Mouse (Mus musculus) thymus, adult 2 months (tissue): ENCODE data around the gene Zbed3. TPM values are rescaled to one million over a fixed set of nuclear protein-coding genes. Genes with fewer than 3 reads are reported as not detected.

Experiments
- DNase-seq: peaks from one replicate; pipeline ENCODE4 v3.0.0; 2021
- H3K27ac ChIP-seq: fragments of 200-500 bp; 2 replicates; pipeline ENCODE4 v1.5.1; 2012; ENCODE audit warnings: low read length, control low read depth; ENCODE audit not compliant: control insufficient read depth, insufficient read depth
- H3K27me3 ChIP-seq: fragments of 200-500 bp; 2 replicates; pipeline ENCODE4 v1.6.1; 2012; ENCODE audit warnings: mild to moderate bottlenecking, low read length, moderate library complexity, mixed read lengths; ENCODE audit not compliant: control insufficient read depth, insufficient read depth
- H3K36me3 ChIP-seq: fragments of 200-500 bp; 2 replicates; pipeline ENCODE4 v1.6.1; 2012; ENCODE audit warnings: mild to moderate bottlenecking, low read length, moderate library complexity; ENCODE audit not compliant: control insufficient read depth, insufficient read depth
- H3K4me1 ChIP-seq: fragments of 200-500 bp; replicated peaks from 2 replicates; pipeline ENCODE4 v1.6.1; 2012; ENCODE audit warnings: low read length; ENCODE audit not compliant: control insufficient read depth, insufficient read depth
- H3K4me3 ChIP-seq: fragments of 200-500 bp; 2 replicates; pipeline ENCODE4 v1.5.1; 2012; ENCODE audit warnings: mild to moderate bottlenecking, low read length, control low read depth, moderate library complexity; ENCODE audit not compliant: control insufficient read depth, insufficient read depth
- CTCF ChIP-seq: fragments of 200-500 bp; IDR thresholded peaks from 2 replicates; pipeline ENCODE4 v1.5.1; 2012; ENCODE audit warnings: mild to moderate bottlenecking, control low read depth, low read length, moderate library complexity, borderline replicate concordance; ENCODE audit not compliant: control insufficient read depth, poor library complexity, insufficient read depth; ENCODE audit errors: extremely low read depth
- POLR2A ChIP-seq: fragments of 200-500 bp; IDR thresholded peaks from 2 replicates; pipeline ENCODE4 v1.6.1; 2012; ENCODE audit warnings: mild to moderate bottlenecking, low read length, control low read depth, moderate library complexity; ENCODE audit not compliant: control insufficient read depth, poor library complexity, insufficient read depth; ENCODE audit errors: extremely low read depth
- WGBS: fragments of 180-500 bp; shearing (Covaris S2); methylation state at CpG from one replicate; pipeline ENCODE4 v1.1.7; 2018; 5-methylcytosine and 5-hydroxymethylcytosine counted together
- polyA plus RNA-seq: library from polyadenylated mRNA; depleted of rRNA; stranded (reverse); fragments of >200 nt; gene quantifications from 2 replicates; pipeline ENCODE4 v1.2.3, GENCODE M21; 2012; rRNA removed

Zbed3 gene
- 19.9 and 23.0 TPM in 2 replicates for polyA plus RNA-seq

DNA sequence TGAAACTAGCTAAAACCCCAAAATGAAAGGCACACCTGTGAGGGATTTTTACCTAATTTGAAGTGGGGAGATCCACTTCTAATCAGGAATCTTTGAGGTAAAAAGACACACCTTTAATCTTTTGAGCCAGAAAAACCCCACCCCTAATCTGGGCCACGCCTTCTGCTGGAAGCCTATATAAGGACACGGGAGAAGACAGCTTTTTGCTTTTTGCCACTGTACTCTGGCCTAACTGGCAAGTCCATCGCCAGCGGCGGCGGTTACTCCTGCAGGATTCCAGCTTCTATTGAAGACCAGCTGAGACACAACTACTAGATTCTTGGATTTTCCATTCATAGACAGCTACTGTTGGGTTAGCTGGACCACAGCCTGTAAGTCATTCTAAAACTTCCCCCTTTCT lies at the start of gene Zbed3:
Zbed3 (plus strand) TSS at position 213 of the 400 bp plus-strand sequence.
- H3K4me3 ChIP-seq = peak within 1 kb of the TSS; percentile 83
- DNase-seq = no peak
- no peak for TF ChIP-seq CTCF
- TF ChIP-seq POLR2A = no peak
- no peaks in the 10 kb centered on the region for H3K36me3 ChIP-seq
- WGBS = 92% methylated on average over 6 of the region's 6 CpGs
- H3K27me3 ChIP-seq = no peaks in the 10 kb centered on the region
- peaks cover 6% of the 10 kb centered on the region for H3K4me1 ChIP-seq
- no peak within 1 kb of the TSS for H3K27ac ChIP-seq

DNA sequence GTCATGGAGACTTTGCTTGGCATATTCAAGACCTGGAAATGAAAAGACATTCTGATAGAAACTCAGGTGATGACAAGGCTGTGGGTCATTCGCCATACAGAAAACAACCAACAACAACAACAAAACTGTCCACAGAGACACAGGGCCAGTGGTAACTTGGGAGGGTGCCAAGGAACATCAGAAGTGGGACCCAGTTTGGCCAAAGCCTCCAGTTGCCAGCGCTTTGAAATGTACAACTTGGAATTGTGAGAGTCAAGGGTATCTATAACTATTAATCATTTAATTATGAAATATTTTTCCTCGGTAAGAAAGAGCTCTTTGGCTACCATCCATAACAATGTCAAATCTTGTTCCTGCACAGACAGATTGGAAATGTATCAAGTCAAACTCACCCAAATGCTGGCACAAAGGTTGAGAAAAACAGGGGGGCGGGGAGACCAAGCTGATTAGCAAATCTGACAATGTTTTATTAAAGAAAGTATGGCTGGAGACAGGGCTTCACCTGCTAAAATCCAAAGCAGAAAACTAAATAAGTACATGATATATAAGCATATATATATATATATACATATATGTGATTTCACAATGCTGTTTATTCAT lies 44.9 kb upstream of the Zbed3 start:
- H3K36me3 ChIP-seq = no peaks in the 10 kb centered on the region
- 91% methylated on average over 4 of the region's 4 CpGs for WGBS
- H3K4me3 ChIP-seq = no peak overlapping the region
- no peaks in the 10 kb centered on the region for H3K4me1 ChIP-seq
- no peaks in the 10 kb centered on the region for H3K27me3 ChIP-seq
- TF ChIP-seq POLR2A (no peak), CTCF (no peak)
- H3K27ac ChIP-seq = no peak overlapping the region
- no peak for DNase-seq

DNA sequence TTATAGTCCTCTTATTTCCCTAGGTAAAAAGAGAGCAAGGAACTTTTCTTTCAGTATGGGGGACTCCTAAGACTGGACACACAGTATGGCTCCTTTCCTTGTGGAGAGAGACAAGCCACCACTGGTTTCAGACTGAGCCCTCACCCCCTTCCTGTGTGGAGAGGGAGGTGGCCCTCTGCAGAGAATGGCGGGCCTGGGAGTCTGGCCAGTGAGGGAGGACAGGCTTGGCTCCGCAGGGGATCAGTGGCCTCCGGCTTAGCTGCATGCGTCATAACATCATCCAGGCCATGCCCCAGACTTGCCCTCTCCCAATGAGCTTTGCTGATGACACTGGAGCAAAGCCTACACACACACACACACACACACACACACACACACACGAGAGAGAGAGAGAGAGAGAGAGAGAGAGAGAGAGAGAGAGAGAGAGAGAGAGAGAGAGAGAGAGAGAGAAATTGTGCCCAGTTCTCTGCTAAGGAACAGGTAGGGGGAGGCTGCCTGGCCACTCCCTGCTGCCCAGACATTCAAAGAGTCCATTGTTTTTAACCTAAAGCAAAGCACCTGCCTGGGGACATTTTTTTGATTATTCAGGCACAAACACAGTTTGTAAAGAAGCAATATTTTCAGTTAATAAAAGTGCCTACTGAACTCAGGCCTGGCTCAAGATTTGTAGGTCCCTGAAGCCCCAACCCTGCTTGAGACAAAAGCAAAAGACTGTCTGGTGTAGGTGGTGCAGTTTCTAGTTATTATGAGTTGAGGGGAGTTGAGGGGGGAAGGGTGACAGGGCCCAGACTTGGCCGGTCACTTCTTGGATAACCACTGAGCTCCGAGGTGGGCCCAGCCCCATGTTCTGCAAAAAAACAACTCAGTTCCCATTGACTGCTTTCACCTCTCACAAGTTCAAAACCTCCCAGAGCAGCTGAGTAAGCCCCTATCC lies 41.4 kb upstream of the Zbed3 start:
- DNase-seq = no peak
- H3K36me3 ChIP-seq = no peaks in the 10 kb centered on the region
- 92% methylated on average over 6 of the region's 7 CpGs for WGBS
- no peak overlapping the region for H3K4me3 ChIP-seq
- TF ChIP-seq POLR2A = no peak
- TF ChIP-seq CTCF = no peak
- no peaks in the 10 kb centered on the region for H3K4me1 ChIP-seq
- H3K27ac ChIP-seq = no peak overlapping the region
- H3K27me3 ChIP-seq = no peaks in the 10 kb centered on the region

DNA sequence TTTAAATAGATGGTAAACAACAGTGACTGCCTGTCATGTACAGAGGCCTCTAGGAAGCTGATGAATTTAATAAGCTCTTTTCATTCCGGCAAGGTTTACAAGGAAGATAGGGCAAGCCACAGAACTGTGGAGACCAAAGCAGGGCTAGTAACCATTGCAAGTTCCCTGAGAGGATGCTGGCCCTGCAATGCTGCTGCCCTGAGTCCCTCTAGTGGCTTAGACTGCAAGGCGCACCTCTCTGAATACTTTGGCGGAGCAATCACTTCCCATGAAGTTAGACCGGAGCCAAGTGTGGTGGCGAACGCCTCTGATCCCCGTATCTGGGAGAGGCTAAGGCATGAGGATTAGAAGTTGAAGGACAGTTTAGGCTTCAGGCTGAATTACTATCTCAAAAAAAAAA lies 36.4 kb upstream of the Zbed3 start:
- H3K27ac ChIP-seq = no peak overlapping the region
- peak; percentile 24 for DNase-seq
- no peaks in the 10 kb centered on the region for H3K4me1 ChIP-seq
- TF ChIP-seq POLR2A (no peak), CTCF (0 out of 2 replicates have a peak, but pooled peaks have one; percentile 22)
- 9% methylated on average over 7 of the region's 7 CpGs for WGBS
- no peak overlapping the region for H3K4me3 ChIP-seq
- H3K27me3 ChIP-seq = no peaks in the 10 kb centered on the region
- no peaks in the 10 kb centered on the region for H3K36me3 ChIP-seq

DNA sequence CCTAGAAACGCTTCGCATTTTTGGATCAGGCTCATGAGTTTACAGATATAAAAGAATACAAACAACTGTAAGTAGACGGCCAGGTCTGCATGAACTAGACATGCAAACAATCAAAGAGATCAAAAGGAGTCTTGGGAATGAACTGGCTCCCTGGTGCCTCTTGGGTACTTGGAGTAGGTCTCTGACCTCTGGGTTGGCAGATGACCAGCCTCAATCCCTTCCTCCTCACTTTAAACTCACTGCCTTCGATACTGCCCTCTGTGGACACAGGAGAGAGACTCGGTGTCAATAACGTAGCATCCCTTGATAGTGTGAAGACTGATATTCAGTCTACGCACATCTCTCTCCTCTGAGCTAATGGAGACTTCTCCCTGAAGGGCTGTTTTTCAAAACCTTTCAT lies 35.4 kb upstream of the Zbed3 start:
- no peak for DNase-seq
- H3K27me3 ChIP-seq = no peaks in the 10 kb centered on the region
- no peak overlapping the region for H3K27ac ChIP-seq
- no peaks in the 10 kb centered on the region for H3K4me1 ChIP-seq
- no peaks in the 10 kb centered on the region for H3K36me3 ChIP-seq
- no peak for TF ChIP-seq CTCF
- TF ChIP-seq POLR2A = no peak
- WGBS = 91% methylated on average over 7 of the region's 7 CpGs
- no peak overlapping the region for H3K4me3 ChIP-seq

DNA sequence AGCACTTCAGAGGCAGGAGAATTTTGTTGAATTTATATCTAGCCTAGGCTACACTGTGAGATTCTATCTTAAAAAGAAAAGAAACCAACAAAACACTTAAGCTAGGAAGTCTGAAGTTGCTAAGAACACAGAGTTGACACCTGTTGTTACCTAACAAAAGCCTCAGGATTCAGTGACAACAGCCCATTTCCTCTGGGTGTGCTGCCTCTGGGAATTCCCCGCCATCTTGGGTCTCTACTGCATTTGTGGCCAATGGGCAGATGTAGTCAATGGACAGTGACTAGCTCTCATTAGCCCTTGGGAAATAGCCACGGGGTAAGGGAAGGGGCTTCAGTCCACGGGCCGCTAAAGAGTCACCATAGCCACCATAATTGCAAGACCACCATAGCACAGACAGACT lies 31.4 kb upstream of the Zbed3 start:
- WGBS = 89% methylated on average over 4 of the region's 4 CpGs
- Histone ChIP-seq H3K36me3 (no peaks in the 10 kb centered on the region), H3K4me3 (no peak overlapping the region), H3K27ac (no peak overlapping the region), H3K27me3 (no peaks in the 10 kb centered on the region), H3K4me1 (no peaks in the 10 kb centered on the region)
- TF ChIP-seq POLR2A = no peak
- TF ChIP-seq CTCF = no peak
- DNase-seq = no peak

DNA sequence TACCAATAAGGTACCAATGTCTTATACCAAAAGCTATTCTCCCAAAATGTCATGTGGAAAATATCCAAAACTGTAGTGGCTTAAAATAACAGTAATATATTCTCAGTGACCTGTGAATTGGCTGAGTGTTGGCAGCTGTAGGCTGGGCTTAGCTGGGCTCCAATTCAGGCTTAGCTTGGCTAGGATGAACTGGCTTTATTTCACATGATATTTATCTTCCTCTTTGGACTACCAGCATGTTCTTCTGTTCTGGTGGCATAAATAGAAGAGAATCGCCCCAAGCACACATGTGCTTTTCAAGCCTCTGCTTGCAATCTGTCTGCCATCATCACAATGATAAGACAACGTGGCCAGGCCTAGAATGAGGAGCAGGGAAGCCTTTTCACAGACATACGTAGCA lies 23.5 kb upstream of the Zbed3 start:
- Histone ChIP-seq H3K4me1 (no peaks in the 10 kb centered on the region), H3K36me3 (no peaks in the 10 kb centered on the region), H3K27ac (no peak overlapping the region), H3K27me3 (no peaks in the 10 kb centered on the region), H3K4me3 (no peak overlapping the region)
- no peak for DNase-seq
- WGBS = 80% methylated on average over 3 of the region's 3 CpGs
- TF ChIP-seq POLR2A = no peak
